Mouse (Mus musculus) gonadal fat pad, adult 2 months (tissue): Measurements from ENCODE around the gene Ddx1. TPM values are rescaled to one million over a fixed set of nuclear protein-coding genes. Genes with fewer than 3 reads are reported as not detected.
"Not testable (repeated sequence)": the region's sequence is repeated elsewhere in the genome, so short reads cannot be mapped to it uniquely, and the experiment has no call there.

Source experiments
- DNase-seq: peaks from one replicate; pipeline ENCODE4 v3.0.0-alpha.2; 2012; ENCODE audit warnings: low read depth
- polyA plus RNA-seq: library from polyadenylated mRNA; depleted of rRNA; stranded (reverse); fragments of >200 nt; gene quantifications from 2 replicates; pipeline ENCODE4 v1.2.3, GENCODE M21; 2012

Gene Ddx1
- polyA plus RNA-seq, 1 experiment: 11.3 TPM

DNA sequence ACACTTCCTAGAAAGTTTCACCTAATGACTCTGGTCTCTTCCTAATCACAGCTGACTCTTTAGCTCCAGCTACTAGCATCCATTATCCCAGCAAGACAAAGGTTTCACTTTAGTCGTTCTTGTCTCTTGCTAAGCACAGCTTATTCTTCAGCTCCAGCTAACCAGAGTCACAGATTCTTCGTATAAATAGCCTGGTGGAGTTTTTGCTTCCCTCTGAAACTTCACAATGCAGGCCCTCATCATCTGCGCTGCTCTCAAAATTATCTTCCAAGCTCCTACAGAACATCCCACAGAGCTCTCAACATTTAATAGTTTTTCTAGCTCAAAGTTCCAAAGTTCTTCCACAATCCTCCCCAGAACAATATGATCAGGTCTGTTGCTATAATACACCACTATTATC, 43.3 kb downstream of the Ddx1 start:
- no peak for DNase-seq

DNA sequence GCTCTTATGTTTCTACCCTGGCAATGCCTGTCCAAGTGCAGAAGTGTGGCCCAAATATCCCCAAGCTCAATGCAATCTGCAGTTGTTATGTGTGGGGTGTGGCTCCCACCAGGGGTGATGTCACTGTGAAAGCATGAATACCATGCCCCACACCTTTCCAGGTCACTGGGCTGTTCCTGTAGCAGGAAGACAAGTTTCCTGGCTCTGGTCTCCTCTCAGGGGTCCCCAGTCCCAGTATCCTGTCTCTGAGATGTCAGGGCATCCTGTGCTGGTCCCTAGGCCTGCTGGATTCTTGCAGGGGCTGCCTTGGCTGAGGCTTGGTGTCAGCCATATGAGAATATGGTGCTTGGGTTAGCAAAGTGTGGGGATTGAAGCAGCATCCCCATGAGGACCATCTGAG, 46.7 kb downstream of the Ddx1 start:
- DNase-seq: no peak

DNA sequence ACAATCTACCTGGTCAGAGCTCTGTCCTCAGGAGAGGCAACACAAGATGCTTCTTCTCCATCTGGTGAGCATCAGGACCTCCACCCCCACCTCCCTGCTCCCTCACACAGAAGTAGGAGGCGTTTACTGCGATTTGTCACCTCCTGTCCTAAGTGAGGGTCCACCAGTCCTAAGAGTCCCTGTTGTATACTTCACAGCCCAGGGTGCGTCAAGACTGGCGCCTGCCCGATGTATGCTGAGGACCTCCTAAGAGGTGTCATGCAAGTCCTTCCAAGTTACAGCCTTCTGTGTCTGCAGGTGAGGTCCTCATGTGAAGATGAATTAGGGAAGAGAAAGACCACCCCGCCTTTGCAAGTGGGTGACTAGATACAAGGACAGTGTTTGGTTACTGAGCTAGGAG, 48.4 kb downstream of the Ddx1 start:
- DNase-seq: no peak

DNA sequence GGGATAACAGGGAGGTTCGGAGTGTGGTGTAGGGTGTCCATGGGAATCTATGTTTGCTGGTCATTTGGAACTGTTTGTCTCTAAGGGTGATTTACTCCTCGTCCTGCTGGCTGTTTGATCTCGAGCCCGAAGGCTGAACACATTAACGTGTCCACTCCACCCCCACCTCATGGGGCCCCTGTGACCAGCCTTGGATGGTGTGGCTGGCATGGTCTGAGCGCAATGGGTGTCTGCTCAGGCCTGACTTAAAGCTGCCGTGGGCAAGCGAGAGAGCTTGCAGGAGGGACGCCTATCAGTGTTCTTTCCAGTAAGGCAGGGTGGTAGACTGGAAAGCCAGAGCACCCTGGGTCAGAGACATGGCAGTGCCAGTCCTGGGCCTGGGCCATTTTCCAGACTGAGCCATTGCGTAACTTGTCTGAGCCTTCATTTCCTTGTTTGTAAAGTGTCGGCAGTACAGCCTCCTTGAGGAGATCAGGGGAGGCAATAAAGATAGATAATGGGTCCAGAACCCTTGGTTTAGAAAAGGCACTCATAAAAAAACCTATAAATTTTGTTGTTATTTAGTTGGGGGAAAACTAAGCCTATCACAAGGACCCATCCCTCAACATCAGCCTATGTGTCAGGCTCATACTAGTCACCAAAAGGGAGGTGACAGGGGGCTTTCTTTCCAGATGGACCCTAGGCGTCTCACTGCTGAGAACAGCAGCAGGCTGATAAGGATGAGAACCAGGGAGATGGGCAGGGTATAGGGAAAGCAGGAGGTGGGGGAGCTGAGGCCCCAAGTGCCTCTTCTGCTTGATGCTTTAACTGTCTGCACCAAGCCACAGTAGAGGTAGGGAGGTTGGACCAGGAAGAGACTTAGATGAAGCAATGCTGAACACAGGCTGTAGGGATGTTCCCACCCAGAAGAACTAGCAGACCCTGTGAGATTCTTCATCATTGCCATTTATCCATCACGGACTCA, 49.4 kb downstream of the Ddx1 start:
- DNase-seq: no peak

DNA sequence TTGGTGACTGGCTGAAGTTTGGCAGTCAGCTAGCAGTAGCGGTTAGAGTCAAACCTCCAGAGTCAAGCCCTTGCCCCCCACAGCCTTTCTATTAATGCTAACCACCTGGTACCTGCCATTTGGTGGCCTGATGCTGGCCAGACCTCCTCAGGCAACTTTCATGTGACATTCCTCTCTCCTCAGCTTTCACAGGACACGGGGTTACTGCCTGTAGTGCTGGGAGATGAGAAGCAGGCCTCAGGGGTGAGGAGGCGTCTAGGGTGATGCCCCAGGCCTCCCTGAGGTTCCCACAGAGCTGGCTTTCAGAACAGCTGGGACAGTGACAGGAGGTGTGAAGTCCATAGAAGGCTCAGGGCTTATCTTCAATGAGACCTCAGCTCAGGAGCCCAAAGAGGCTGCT, 50.9 kb downstream of the Ddx1 start:
- DNase-seq: no peak

DNA sequence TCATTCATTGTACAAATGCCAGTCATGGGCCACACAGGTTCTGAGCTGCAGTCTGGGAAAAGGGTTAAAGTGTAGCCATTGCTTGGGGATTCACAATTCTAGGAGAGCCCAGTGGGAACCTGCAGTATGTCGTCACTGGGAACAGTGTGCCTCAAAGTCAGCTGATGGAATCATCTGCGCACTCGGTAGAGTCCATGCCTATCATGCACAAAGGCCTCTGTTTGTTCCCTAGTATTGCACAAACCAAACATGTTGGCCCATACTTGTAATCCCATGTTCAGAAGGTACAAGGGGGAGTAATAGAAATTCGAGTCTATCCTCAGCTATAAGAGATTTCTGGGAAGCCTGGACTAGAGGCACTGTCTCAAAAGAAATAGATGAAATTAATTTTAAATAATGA, 52.9 kb downstream of the Ddx1 start:
- DNase-seq: no peak

DNA sequence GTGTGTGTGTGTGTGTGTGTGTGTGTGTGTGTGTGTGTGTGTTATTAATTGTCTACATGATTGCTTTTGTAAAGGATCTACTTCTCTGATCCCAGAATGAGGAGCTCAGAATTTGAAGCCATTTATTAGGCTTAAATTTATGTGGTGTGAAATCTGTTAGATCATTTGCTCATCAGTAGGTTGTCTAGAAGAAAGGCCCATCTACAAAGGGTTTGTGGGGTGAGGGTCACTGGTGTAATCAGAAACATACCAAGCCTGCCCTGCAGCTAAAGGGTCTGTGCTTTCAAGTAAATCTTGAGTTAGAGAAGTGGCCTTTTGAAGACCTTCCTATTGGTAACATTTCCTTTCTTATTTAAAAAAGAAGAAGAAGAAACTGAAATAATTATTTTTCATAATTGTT, 53.5 kb downstream of the Ddx1 start:
- no peak for DNase-seq

DNA sequence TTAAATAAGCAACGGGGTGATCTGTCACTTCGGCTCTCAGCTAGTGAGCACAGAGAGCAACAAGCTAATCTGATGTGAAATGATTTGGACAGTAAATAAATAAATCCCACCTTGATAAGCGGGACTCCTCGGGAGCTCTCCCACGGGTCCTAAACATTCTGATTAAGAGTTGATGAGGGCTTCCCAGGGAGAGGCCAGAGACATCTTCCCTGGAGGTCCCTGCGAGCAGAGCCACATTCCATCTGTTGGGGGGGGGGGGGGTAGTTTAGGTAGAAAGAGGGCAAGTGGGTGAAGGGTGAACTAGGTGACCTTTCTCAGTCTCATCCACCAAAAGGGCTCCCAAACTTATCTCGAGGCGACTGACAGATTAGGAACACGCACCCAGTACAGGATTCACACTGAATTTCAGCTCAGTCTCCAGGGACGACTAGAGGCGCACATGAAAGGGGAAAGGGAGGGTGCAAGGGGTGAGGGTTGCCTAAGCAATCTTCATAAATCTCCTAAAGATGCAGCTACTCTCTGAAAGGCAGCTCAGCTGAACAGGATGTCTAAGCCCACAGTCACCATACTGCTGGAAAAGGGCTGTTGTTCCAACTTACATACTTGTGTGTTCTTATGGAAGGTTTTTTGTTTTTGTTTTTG, 60.8 kb downstream of the Ddx1 start:
- DNase-seq: no peak

DNA sequence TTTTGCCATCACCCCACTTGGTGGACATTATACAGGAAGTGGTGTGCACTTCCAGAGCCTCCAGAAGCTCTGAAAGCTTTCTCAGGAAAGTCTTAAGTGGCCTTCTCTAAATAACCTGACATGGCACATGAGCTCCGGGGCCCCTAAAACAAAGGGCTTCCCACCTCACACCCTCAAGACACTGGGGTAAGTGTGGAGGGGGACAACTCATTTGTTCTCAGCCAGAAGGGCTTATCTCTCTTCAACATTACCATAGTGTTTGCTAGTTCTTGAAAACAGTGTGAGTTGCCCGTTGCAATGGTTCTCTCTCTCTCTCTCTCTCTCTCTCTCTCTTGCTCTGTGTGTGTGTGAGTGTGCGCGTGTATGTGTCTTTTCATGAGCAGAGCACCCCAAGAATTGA, 62.8 kb downstream of the Ddx1 start:
- no peak for DNase-seq

DNA sequence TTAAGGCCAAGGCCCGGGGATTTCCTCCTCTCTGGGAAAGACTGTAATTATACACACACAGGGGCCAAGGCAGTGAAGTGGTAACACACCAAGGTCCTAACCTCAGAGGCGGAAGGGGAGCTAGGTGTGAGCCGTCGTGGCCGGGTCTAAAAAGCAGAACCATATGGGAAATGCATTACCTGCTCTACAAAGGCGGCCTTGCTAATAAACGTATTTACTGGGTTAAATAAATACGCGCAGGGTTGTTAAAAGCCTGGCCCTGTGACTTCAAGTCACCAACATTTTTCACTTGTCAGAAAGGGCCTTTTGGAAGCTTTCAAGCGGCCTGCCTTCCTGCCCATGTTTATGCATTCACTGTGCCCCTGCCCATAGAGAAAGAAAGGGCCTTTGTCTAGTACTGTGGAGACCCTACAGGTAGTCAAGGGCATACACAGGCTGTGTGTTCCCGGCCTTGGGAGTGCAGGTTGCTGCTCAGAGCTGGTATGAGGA, 64.1 kb downstream of the Ddx1 start:
- no peak for DNase-seq

DNA sequence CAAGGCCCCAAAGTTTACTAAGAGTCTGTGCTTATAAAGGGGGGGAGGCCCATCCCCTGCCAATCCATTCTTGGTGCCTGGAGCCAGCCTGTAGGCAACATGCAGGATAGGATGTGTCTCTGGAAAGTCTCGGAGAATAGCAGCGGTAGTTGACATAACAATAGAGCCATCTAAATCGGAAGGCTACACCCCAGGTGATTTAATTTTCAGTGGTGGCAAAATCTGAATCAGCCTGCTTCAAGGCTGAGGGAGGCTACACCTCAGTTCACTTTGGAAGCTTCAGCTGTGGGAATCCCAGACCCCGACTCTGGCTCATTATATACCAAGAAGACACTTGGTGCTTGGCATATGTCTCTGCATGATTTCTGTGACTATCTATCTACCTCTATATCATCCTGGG, 64.9 kb downstream of the Ddx1 start:
- DNase-seq: not testable (repeated sequence)

DNA sequence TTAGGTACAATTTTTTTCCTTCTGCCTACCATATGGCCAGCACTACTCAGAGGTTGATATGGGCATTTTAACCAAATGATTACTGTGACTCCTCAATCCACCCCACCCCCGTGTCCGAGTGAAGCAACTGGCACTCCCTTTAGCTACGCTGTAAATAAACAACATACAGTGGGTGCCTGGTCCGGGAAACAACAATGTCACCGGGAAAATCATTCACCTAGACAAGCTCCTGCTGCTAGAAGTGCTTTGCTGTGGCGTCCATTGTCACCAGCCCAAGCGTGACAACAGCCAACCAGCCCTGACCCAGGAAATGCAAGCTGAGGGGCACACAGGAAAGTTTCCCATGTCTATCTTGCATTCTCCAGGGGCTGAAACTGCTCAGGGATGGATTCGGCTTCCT, 66.8 kb downstream of the Ddx1 start:
- DNase-seq: no peak

DNA sequence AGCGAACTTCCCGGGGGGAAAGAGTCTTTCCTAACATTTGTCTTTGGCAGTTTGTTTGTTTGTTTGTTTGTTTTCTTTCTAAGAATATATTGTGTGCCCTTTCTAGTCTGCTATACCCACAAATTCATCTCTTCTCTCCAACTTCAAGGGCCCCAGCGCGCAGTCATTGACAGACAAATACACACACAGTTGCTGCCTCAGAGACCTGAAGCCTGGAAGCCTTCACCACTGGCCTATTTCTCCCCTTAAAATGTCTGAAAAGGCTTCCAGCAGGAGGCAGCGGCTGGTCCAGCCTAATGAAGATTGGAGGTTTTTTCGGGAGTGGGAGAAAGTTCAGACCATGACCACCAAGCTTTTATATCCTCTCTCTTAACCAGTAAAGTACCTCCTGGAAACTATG, 67.3 kb downstream of the Ddx1 start:
- no peak for DNase-seq

DNA sequence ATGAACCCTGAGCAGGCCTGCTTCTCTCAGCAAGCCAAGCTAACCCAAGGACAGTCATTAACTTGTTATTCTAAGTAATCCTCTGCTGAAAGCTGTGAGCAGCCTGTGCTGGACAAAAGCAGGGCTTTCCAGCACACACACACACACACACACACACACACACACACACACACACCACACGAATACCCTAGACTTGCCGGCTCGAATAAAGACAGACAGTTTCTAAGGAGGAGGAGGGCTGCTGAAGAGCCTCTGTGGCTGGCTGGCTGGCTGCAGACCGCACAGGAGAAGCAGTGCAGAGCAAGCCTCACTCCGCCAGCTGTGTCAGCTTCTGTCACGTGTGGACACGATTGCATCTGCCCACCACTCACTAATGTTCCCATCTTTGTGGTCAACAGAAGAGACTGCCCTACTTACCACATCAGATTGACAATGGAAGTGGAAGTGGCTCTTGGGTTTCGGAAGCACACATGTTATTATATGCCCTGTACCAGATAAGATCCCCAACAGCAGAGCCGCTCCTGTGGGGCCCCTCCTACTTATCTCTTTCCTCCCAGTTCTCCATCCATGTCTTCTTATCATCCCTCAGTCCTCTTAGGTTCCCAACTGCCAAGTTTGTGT, 68.2 kb downstream of the Ddx1 start:
- no peak for DNase-seq

DNA sequence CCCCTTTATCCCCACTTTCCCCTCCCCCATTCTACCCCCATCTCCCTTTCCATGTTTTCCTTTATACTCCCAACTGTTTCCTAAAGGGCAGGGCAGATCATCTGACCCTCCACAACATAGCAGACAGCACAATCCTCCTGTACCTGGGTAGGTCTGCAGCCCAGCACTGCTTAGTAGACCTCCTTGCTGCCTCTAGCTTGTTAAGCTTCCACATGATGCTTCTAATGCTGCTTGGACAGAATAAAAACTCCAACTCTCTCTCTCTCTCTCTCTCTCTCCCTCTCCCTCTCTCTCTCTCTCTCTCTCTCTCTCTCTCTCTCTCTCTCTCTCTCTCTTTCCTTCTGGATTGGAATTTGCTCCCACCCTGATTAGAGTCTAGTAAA, 68.7 kb downstream of the Ddx1 start:
- DNase-seq: no peak

DNA sequence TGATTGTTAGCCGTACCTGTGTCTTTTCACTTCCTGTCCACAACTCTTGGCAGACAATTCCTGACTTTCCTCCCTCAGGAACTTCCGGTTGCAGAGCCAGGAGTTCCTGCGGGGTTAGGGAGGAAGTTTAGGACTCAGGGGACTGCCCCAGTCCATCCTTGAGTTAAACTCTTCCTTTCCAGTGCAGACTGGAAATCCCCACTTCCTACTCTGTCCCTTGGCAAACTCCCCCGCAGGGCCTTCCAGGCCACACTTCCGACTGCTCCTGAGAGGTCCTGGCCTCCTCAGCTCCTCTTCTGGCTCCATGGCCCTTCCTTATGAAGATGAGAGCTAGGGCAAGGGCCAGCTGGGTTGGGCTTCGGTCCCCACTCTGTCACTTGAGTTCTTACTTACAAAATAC, 71.4 kb downstream of the Ddx1 start:
- DNase-seq: no peak

DNA sequence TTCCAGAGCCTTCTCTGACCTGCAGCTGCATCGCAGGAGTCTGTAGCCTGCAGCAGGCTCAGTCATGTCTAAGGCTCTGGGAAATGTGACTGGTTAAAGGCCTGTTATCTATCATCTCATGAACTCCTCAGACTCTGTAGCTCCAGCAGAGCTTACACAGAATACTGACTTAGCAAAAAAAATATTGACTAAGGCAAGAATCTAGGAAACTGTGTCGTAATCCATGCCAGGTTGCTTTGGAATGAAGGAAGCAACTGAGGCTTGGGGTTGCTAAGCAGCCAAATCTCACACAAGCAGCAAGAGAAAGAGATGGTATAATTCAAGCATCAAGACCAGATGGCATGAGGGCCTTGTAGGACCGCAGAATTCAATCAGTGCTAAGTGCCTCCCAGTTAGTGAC, 72.1 kb downstream of the Ddx1 start:
- DNase-seq: no peak

DNA sequence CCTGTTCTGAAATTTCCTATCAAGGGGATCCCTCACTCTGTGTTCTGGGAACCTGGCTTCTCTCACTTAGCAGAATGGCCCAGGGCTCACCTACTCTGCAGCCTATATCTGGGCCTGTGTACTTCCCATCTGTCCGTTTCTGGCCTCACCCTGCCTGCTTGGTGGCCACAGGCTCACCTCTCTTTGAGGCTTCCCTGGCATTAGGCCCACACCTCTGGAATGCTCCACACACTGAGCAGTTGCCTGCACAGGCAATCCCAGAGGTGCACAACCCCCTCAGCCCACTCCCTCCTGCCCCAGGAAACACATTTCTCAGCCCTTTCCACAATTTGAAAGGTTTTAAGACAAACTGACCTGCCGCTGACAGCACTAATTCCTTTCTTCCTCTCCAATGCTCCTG, 72.9 kb downstream of the Ddx1 start:
- DNase-seq: no peak

DNA sequence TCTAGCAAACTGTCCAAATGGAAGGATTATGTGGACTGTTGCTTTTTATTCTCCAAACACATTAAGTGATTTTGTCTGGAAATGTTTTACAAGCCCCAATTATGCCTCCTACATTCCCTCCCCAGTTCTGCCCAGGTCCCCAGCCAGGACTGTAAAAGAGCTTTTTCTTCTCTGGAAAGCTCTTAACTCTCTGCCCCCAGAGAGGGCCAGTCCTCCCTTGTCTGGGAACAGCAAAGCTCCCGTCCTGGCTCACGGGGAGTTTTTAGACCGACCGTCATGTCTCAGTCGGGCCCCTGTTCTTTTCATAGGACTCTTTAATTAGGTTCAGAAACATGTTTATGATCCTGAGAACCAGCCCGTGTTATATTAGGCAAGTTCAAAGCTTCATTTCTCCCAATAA, 75.0 kb downstream of the Ddx1 start:
- no peak for DNase-seq

DNA sequence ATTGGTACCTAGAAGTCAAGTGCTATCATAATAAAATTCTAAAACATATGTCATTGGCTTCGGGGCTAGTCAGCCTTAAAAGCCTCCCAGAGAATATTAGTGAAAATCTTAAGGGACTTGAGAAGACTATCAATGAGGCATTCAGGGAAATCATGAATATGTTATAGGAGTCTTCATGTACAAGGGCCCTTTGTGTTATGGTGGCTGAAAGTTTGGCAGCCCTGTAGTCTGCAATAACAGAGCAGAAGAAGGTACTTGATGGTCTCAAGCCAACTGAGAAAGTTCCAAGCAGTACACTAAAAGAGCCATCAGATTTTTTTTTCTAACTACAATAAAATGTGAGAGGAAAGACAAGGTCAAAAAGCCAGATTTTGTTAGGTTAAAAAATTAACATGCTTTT, 80.9 kb downstream of the Ddx1 start:
- DNase-seq: no peak

DNA sequence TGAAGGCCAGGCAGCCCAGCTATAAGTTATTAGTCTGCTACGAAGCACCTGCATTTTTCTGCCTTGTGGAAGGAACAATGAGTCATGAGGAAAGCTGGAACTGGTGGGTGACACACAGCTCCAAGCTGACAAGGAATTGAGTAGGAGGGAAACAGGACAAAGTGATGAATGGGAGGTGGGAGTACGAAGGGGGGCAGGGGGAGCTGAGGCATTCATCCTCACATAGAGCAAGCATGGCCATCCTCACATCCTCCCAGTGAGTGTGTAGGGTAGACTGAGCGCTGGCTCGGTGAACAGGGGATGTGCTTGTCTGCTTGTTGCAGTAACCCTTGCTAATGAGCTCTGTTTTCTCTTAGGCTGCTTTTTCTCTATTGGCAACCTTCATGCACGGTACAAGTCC, 81.9 kb downstream of the Ddx1 start:
- no peak for DNase-seq
